Mouse (Mus musculus) limb, embryonic 12.5 days (tissue): ENCODE measurements around the gene Sparcl1. TPM values are rescaled to one million over a fixed set of nuclear protein-coding genes. Genes with fewer than 3 reads are reported as not detected.

ENCODE experiments used
- ATAC-seq: fragments of 200-750 bp; cut with Nextera tagmentation; 2 replicates; pipeline ENCODE4 v1.8.0; 2017; ENCODE audit warnings: low read depth, moderate TSS enrichment; ENCODE audit not compliant: insufficient number of reproducible peaks, insufficient read depth, low FRiP score, low TSS enrichment
- H3K27ac ChIP-seq: fragments of 300-500 bp; sonication (generic); 2 replicates; pipeline ENCODE4 v1.5.1; 2016; ENCODE audit warnings: mild to moderate bottlenecking, moderate library complexity
- H3K27me3 ChIP-seq: fragments of 300-500 bp; sonication (generic); 2 replicates; pipeline ENCODE4 v1.6.1; 2016; ENCODE audit warnings: mild to moderate bottlenecking, moderate library complexity
- H3K36me3 ChIP-seq: fragments of 300-500 bp; sonication (generic); 2 replicates; pipeline ENCODE4 v1.6.1; 2016; ENCODE audit warnings: mild to moderate bottlenecking, moderate library complexity
- H3K4me1 ChIP-seq: fragments of 300-500 bp; sonication (generic); replicated peaks from 2 replicates; pipeline ENCODE4 v1.6.1; 2016
- H3K4me2 ChIP-seq: fragments of 300-500 bp; sonication (generic); 2 replicates; pipeline ENCODE4 v1.6.1; 2016; ENCODE audit warnings: mild to moderate bottlenecking, moderate library complexity
- H3K4me3 ChIP-seq: fragments of 300-500 bp; sonication (generic); replicated peaks from 2 replicates; pipeline ENCODE4 v1.5.1; 2016; ENCODE audit warnings: mild to moderate bottlenecking
- H3K9ac ChIP-seq: fragments of 300-500 bp; sonication (generic); replicated peaks from 2 replicates; pipeline ENCODE4 v1.6.1; 2016; ENCODE audit warnings: mild to moderate bottlenecking, moderate library complexity
- H3K9me3 ChIP-seq: fragments of 300-500 bp; sonication (generic); 2 replicates; pipeline ENCODE4 v1.6.1; 2016; ENCODE audit warnings: mild to moderate bottlenecking, moderate library complexity
- WGBS: fragments of 180-500 bp; shearing (Covaris S2); methylation state at CpG from one replicate; pipeline ENCODE4 v1.1.7; 2016; 5-methylcytosine and 5-hydroxymethylcytosine counted together
- microRNA-seq: library from miRNA; unstranded; fragments of <30 nt; microRNA quantifications from one replicate; pipeline ENCODE4, GENCODE M21; 2017
- polyA plus RNA-seq: library from polyadenylated mRNA; unstranded; fragments of >200 nt; fragmentation: Nextera tagmentation; extraction: Ambion mirVana; gene quantifications from 2 replicates; pipeline ENCODE4 v1.2.1, GENCODE M21; 2016

Sparcl1 gene
- polyA plus RNA-seq, 1 experiment from 2014 or later, result 27.2 TPM

- peak; percentile 98 for ATAC-seq
- H3K36me3 ChIP-seq, result peaks cover 11% of the 10 kb centered on the region
- WGBS, result 5% methylated on average over 90 of the region's 90 CpGs
- H3K9ac ChIP-seq, result peak within 1 kb of the TSS; percentile 86
- peak within 1 kb of the TSS; percentile 87 for H3K27ac ChIP-seq
- peaks cover 14% of the 10 kb centered on the region for H3K4me1 ChIP-seq
- H3K4me2 ChIP-seq, result peak within 1 kb of the TSS; percentile 71
- H3K9me3 ChIP-seq, result no peaks in the 10 kb centered on the region
- H3K27me3 ChIP-seq, result no peaks in the 10 kb centered on the region
- H3K4me3 ChIP-seq, result peak within 1 kb of the TSS; percentile 80
Measured at GRCm38 (mm10) chr5:104046256-104047199, 67.0 kb downstream of the Sparcl1 start, which contains the start of gene Nudt9. TSS of gene Nudt9 (plus strand) at chr5:104046306.

DNA sequence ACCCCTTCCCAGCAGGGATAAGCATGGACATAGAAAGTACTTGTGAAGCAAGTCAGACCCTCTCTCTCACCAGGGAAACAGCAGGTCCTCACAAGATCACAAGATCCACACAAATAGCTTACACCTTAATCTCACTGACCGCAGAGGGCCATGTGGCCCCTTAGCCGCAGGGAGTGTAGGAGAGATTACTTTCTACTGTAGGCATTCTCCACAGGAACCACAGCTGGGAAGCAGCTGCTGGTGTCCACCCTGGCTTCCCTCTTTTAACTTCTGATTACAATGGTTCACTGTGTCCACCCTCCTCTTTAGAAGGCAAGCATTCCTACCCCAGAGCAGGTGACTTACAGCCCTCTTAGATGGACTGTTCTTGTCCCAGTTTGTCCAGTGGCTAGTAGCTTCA lies 69.8 kb downstream of the Sparcl1 start:
- Histone ChIP-seq H3K4me3 (no peak overlapping the region), H3K4me1 (peaks cover 14% of the 10 kb centered on the region), H3K36me3 (no peaks in the 10 kb centered on the region), H3K4me2 (no peak overlapping the region), H3K9me3 (no peaks in the 10 kb centered on the region), H3K9ac (no peak overlapping the region), H3K27me3 (no peaks in the 10 kb centered on the region), H3K27ac (no peak overlapping the region)
- 58% methylated on average over 2 of the region's 2 CpGs for WGBS
- no peak for ATAC-seq

- Histone ChIP-seq H3K27ac (no peak overlapping the region), H3K4me3 (no peak overlapping the region), H3K4me2 (no peak overlapping the region), H3K4me1 (peaks cover 9% of the 10 kb centered on the region), H3K36me3 (no peaks in the 10 kb centered on the region), H3K27me3 (no peaks in the 10 kb centered on the region), H3K9me3 (no peaks in the 10 kb centered on the region), H3K9ac (no peak overlapping the region)
- ATAC-seq, result no peak
- 89% methylated on average over 2 of the region's 2 CpGs for WGBS
Measured at GRCm38 (mm10) chr5:104042906-104043305, 70.6 kb downstream of the Sparcl1 start.

- 62% methylated on average over 6 of the region's 6 CpGs for WGBS
Measured at GRCm38 (mm10) chr5:104039154-104039932, 74.2 kb downstream of the Sparcl1 start.

GRCm38 (mm10) chr5:104036686-104037085 lies 76.8 kb downstream of the Sparcl1 start:
- no peak overlapping the region for H3K4me3 ChIP-seq
- H3K27ac ChIP-seq, result no peak overlapping the region
- no peaks in the 10 kb centered on the region for H3K4me1 ChIP-seq
- no peak overlapping the region for H3K4me2 ChIP-seq
- ATAC-seq, result no peak
- no peaks in the 10 kb centered on the region for H3K9me3 ChIP-seq
- H3K27me3 ChIP-seq, result no peaks in the 10 kb centered on the region
- WGBS, result 84% methylated on average over 1 of the region's 1 CpGs
- no peaks in the 10 kb centered on the region for H3K36me3 ChIP-seq
- H3K9ac ChIP-seq, result no peak overlapping the region

More at GRCm38 (mm10) chr5:104039154-104039932, 74.2 kb downstream of the Sparcl1 start:
- Histone ChIP-seq H3K4me1 (no peaks in the 10 kb centered on the region), H3K27me3 (no peaks in the 10 kb centered on the region), H3K27ac (no peak overlapping the region), H3K36me3 (no peaks in the 10 kb centered on the region), H3K9me3 (no peaks in the 10 kb centered on the region), H3K4me2 (no peak overlapping the region), H3K4me3 (no peak overlapping the region), H3K9ac (no peak overlapping the region)
- ATAC-seq, result no peak

GRCm38 (mm10) chr5:104035824-104036223 lies 77.7 kb downstream of the Sparcl1 start:
- ATAC-seq, result no peak
- Histone ChIP-seq H3K27me3 (no peaks in the 10 kb centered on the region), H3K4me3 (no peak overlapping the region), H3K36me3 (no peaks in the 10 kb centered on the region), H3K9me3 (no peaks in the 10 kb centered on the region), H3K9ac (no peak overlapping the region), H3K27ac (no peak overlapping the region), H3K4me2 (no peak overlapping the region), H3K4me1 (no peaks in the 10 kb centered on the region)
- WGBS, result 65% methylated on average over 1 of the region's 1 CpGs

GRCm38 (mm10) chr5:104035066-104035465 lies 78.5 kb downstream of the Sparcl1 start:
- H3K4me3 ChIP-seq, result no peak overlapping the region
- H3K9ac ChIP-seq, result no peak overlapping the region
- no peak overlapping the region for H3K27ac ChIP-seq
- no peaks in the 10 kb centered on the region for H3K4me1 ChIP-seq
- no peak overlapping the region for H3K4me2 ChIP-seq
- no peaks in the 10 kb centered on the region for H3K36me3 ChIP-seq
- ATAC-seq, result no peak
- no peaks in the 10 kb centered on the region for H3K9me3 ChIP-seq
- H3K27me3 ChIP-seq, result no peaks in the 10 kb centered on the region

GRCm38 (mm10) chr5:104032434-104033097 lies 81.0 kb downstream of the Sparcl1 start:
- H3K4me3 ChIP-seq, result no peak overlapping the region
- H3K9me3 ChIP-seq, result no peaks in the 10 kb centered on the region
- WGBS, result 92% methylated on average over 2 of the region's 2 CpGs
- ATAC-seq, result no peak
- H3K4me2 ChIP-seq, result no peak overlapping the region
- no peak overlapping the region for H3K27ac ChIP-seq
- H3K27me3 ChIP-seq, result no peaks in the 10 kb centered on the region
- no peaks in the 10 kb centered on the region for H3K36me3 ChIP-seq
- no peak overlapping the region for H3K9ac ChIP-seq
- H3K4me1 ChIP-seq, result no peaks in the 10 kb centered on the region

Small RNAs within 50 kb of the gene (microRNA-seq; reads per million reads assigned to microRNA genes)
- 4.0 reads per million, percentile 13 among the genes with 10 or more reads in this experiment for gene Mir5619

Other genes starting within 250 kb of the Sparcl1 start
- gene Klhl8, start 202.5 kb downstream of the Sparcl1 start, polyA plus RNA-seq, result 13.2 and 13.8 TPM in 2 replicates
- gene Hsd17b13, start 136.3 kb downstream of the Sparcl1 start, polyA plus RNA-seq, result not detected in 2 replicates
- 2.6 and 3.0 TPM in 2 replicates for gene Hsd17b11, start 91.8 kb downstream of the Sparcl1 start, polyA plus RNA-seq
- gene Nudt9, start 67.4 kb downstream of the Sparcl1 start, polyA plus RNA-seq, result 65.4 and 66.1 TPM in 2 replicates
- gene Gm17660, start 36.1 kb downstream of the Sparcl1 start, polyA plus RNA-seq, result not detected in 2 replicates
- gene Dspp, start 57.0 kb upstream of the Sparcl1 start, polyA plus RNA-seq, result not detected in 2 replicates
- 0.29 and 0.35 TPM in 2 replicates for gene Dmp1, start 88.9 kb upstream of the Sparcl1 start, polyA plus RNA-seq
- 0.86 TPM in 1 of 2 replicates, not detected in the other for gene Ibsp, start 185.4 kb upstream of the Sparcl1 start, polyA plus RNA-seq
- not detected in 2 replicates for gene Mepe, start 211.6 kb upstream of the Sparcl1 start, polyA plus RNA-seq